Comparison of ENCODE assay signal across 27 mouse cellular contexts in genomic region chr12:84126899-84127298, GRCm38 (mm10). TPM values are rescaled to one million over a fixed set of nuclear protein-coding genes. Genes with fewer than 3 reads are reported as not detected.
"Had no signal": no experiment of that assay in that cellular context is flagged by ENCODE, and none has a peak within 500 bp of the region (broad histone marks: within the 10 kb centered on the region; RNA-seq: fewer than 3 reads in every experiment).

No protein-coding gene starts in this region.

- H3K4me2 ChIP-seq: liver, embryonic 15.5 days; midbrain, embryonic 11.5 days; midbrain, embryonic 13.5 days; midbrain, embryonic 15.5 days; neural tube, embryonic 13.5 days; neural tube, embryonic 15.5 days; stomach, embryonic 15.5 days had no signal

- H3K4me3 ChIP-seq: liver, embryonic 15.5 days; lung, embryonic 15.5 days; megakaryocyte, embryonic 14.5 days; midbrain, embryonic 13.5 days; midbrain, embryonic 15.5 days; neural tube, embryonic 13.5 days; neural tube, embryonic 15.5 days; stomach, embryonic 15.5 days had no signal

- H3K27ac ChIP-seq: liver, embryonic 15.5 days; macrophage; midbrain, embryonic 13.5 days; midbrain, embryonic 15.5 days; neural tube, embryonic 13.5 days; neural tube, embryonic 15.5 days; stomach, embryonic 15.5 days; stomach, postnatal 0 days had no signal

- H3K9me3 ChIP-seq: liver, embryonic 15.5 days; lung, embryonic 15.5 days; megakaryocyte, embryonic 14.5 days; midbrain, embryonic 13.5 days; midbrain, embryonic 15.5 days; neural tube, embryonic 13.5 days; neural tube, embryonic 15.5 days; stomach, embryonic 15.5 days had no signal

- H3K36me3 ChIP-seq: liver, embryonic 15.5 days had no signal

- H3K27me3 ChIP-seq: liver, embryonic 15.5 days; lung, embryonic 15.5 days; megakaryocyte, embryonic 14.5 days; midbrain, embryonic 13.5 days; midbrain, embryonic 15.5 days; neural tube, embryonic 13.5 days; neural tube, embryonic 15.5 days; stomach, embryonic 15.5 days had no signal

- ATAC-seq: liver, postnatal 0 days; midbrain, embryonic 13.5 days; midbrain, embryonic 15.5 days had no signal

- H3K9ac ChIP-seq: liver, embryonic 15.5 days; liver, postnatal 0 days; lung, embryonic 15.5 days; midbrain, embryonic 13.5 days; midbrain, embryonic 15.5 days; neural tube, embryonic 13.5 days; neural tube, embryonic 15.5 days; stomach, embryonic 15.5 days had no signal

- H3K4me1 ChIP-seq: liver, embryonic 15.5 days; midbrain, embryonic 13.5 days; midbrain, embryonic 15.5 days; neural tube, embryonic 13.5 days; neural tube, embryonic 15.5 days; stomach, embryonic 15.5 days had no signal

- DNase-seq: liver, postnatal 0 days; lung, adult 2 months; lung, postnatal 10 days; lung, postnatal 36 days; retina, postnatal 1 day; right cerebral cortex, adult 18-20 months; right cerebral cortex, postnatal 25 days; right cerebral cortex, postnatal 4 days; spleen, adult 18-20 months; thymus, postnatal 14 days; thymus, postnatal 36 days had no signal

RNA-seq across cellular contexts. Expression of gene Dnal1, which starts 12.7 kb away (rescaled TPM):
- total RNA-seq: monocyte, adult 5-6 weeks had no signal

RNA-seq across cellular contexts. Expression of gene Acot5, which starts 57.8 kb away (rescaled TPM):
- total RNA-seq: megakaryocyte progenitor cell, adult 5-6 weeks; monocyte, adult 5-6 weeks had no signal
- polyA plus RNA-seq: lung, adult 2 months; lung, embryonic 15.5 days; macrophage; midbrain, embryonic 11.5 days; midbrain, embryonic 13.5 days; neural tube, embryonic 11.5 days; small intestine, adult 2 months; testis, adult 2 months had no signal
